Mouse (Mus musculus) midbrain, embryonic 13.5 days (tissue): ENCODE measurements around the gene Padi6. TPM values are rescaled to one million over a fixed set of nuclear protein-coding genes. Genes with fewer than 3 reads are reported as not detected.

Source experiments
- ATAC-seq: fragments of 200-750 bp; cut with Nextera tagmentation; 2 replicates; pipeline ENCODE4 v1.8.0; 2017; ENCODE audit warnings: mild to moderate bottlenecking, moderate TSS enrichment, moderate library complexity
- H3K27ac ChIP-seq: fragments of 300-500 bp; sonication (generic); 2 replicates; pipeline ENCODE4 v1.5.1; 2015; ENCODE audit warnings: inconsistent platforms, mild to moderate bottlenecking, moderate library complexity
- H3K27me3 ChIP-seq: fragments of 300-500 bp; sonication (generic); 2 replicates; pipeline ENCODE4 v1.6.1; 2015; ENCODE audit warnings: mild to moderate bottlenecking, inconsistent platforms
- H3K36me3 ChIP-seq: fragments of 300-500 bp; sonication (generic); 2 replicates; pipeline ENCODE4 v1.6.1; 2015; ENCODE audit warnings: mild to moderate bottlenecking, inconsistent platforms
- H3K4me1 ChIP-seq: fragments of 300-500 bp; sonication (generic); replicated peaks from 2 replicates; pipeline ENCODE4 v1.6.1; 2015; ENCODE audit warnings: inconsistent platforms
- H3K4me2 ChIP-seq: fragments of 300-500 bp; sonication (generic); replicated peaks from 2 replicates; pipeline ENCODE4 v1.6.1; 2015; ENCODE audit warnings: moderate library complexity, mild to moderate bottlenecking, inconsistent platforms
- H3K4me3 ChIP-seq: fragments of 300-500 bp; sonication (generic); replicated peaks from 2 replicates; pipeline ENCODE4 v1.5.1; 2015; ENCODE audit warnings: mild to moderate bottlenecking, inconsistent platforms
- H3K9ac ChIP-seq: fragments of 300-500 bp; sonication (generic); replicated peaks from 2 replicates; pipeline ENCODE4 v1.6.1; 2015; ENCODE audit warnings: mild to moderate bottlenecking, inconsistent platforms
- H3K9me3 ChIP-seq: fragments of 300-500 bp; sonication (generic); 2 replicates; pipeline ENCODE4 v1.6.1; 2016; ENCODE audit warnings: mild to moderate bottlenecking, inconsistent platforms
- WGBS: fragments of 180-500 bp; shearing (Covaris S2); methylation state at CpG from one replicate; pipeline ENCODE4 v1.1.7; 2015; 5-methylcytosine and 5-hydroxymethylcytosine counted together
- polyA plus RNA-seq: library from polyadenylated mRNA; unstranded; fragments of >200 nt; fragmentation: Nextera tagmentation; extraction: Ambion mirVana; gene quantifications from 2 replicates; pipeline ENCODE4 v1.2.1, GENCODE M21; 2015

Gene Padi6
- polyA plus RNA-seq, 1 experiment from 2014 or later: not detected

DNA sequence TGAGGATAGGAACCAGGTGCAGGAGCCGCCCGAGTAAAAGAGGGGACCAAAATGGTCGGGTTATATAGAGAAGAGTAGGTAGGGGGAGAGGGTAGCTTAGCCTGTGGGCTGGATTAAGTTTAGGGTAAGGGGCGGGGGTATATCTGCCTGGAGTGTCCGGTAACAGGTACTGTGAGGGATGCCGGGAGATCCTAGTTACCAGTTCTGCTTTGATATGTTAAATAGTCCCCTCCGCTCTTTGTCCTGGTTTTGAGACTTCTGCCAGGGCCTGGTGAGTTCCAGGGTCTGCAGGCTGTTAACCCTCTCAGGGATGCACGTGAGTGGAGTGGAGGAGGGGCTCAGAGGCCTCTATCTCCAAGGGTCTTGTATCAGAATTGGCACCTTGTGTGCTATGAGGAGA, 38.8 kb downstream of the Padi6 start:
- Histone ChIP-seq H3K9me3 (no peaks in the 10 kb centered on the region), H3K4me3 (peak overlapping the region; percentile 89), H3K4me1 (peaks cover 74% of the 10 kb centered on the region), H3K27me3 (peaks cover 22% of the 10 kb centered on the region), H3K9ac (peak overlapping the region; percentile 96), H3K4me2 (peak overlapping the region; percentile 85), H3K36me3 (peaks cover 43% of the 10 kb centered on the region), H3K27ac (peak overlapping the region; percentile 99)
- ATAC-seq: peak; percentile 29
- 4% methylated on average over 8 of the region's 8 CpGs for WGBS

DNA sequence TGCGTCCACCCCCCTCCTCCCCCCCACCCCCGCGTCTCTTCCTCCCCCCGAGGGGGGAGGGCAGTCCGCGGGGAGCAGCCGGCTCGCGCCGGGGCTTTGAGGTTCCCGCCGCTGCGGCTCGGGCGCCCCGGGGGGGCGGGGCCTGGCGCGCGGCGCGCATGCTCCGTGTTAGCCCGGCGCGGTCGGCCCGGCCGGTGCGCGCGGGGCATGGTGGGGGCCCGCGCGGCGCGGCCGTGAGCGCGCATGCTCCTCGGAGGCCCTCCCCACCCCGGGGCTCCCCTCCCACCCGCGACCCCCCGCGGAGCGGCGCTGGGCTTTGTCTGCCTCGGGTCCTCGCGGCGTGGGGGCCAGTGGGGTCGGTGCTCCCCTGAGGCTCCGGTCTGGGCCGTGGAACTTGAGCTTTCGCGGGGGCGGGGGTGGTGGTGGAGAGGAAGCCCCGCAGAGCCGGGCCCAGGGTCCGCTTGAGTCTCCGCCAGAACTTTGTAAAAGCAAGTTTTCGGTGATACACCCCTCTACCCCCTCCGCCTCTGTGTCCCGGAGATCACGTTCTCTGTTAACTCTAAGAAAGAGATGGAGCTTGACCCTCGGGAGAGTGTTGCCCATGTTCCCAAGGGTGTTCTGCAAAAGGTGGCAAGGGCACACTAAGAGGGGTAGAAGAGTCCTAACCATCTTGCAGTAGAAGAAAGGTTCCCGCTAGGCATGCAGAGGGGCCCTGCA, 39.7 kb downstream of the Padi6 start:
- Histone ChIP-seq H3K4me2 (peak overlapping the region; percentile 85), H3K27me3 (peaks cover 30% of the 10 kb centered on the region), H3K9me3 (no peaks in the 10 kb centered on the region), H3K36me3 (peaks cover 34% of the 10 kb centered on the region), H3K27ac (peak overlapping the region; percentile 99), H3K9ac (peak overlapping the region; percentile 96), H3K4me1 (peaks cover 66% of the 10 kb centered on the region), H3K4me3 (peak overlapping the region; percentile 89)
- peak; percentile 61 for ATAC-seq
- 0% methylated on average over 28 of the region's 68 CpGs for WGBS

DNA sequence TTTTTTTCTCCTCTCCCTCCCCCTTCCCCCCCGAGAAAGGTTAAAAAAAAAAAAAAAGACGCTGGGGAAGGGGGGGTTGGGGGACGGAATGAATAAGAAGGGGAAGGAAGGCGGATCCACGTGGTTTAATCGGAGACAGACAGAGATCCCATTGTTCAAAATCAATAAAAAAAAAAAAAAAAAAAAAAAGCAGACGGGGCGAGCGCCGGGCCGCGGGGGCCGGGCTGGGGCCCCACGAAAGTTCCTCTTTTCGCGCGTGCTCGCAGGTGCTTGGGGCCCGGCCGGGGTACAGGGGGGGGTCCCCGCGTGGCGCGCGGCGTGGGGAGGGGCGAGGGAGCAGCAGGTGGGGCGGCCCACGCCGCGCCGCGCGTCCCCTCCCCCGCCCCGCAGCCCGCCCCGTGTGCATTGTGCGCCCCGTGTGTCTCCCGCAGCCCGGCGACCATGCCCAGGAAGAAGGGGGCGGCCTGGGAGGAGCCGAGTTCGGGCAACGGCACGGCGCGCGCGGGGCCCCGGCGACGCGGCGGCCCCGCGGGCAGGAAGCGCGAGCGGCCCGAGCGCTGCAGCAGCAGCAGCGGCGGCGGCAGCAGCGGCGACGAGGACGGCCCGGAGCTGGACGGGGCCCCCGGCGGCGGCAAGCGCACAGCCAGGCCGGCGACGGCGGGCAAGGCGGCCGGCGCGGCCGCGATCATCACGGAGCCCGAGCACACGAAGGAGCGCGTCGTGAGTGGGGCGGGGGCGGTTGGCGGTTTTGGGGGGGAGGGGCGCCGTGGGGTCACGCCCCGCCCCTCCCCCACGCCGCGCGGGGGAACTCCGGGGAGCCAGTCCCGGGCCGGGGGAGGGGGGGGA, 40.5 kb downstream of the Padi6 start:
- H3K4me1 ChIP-seq: peaks cover 59% of the 10 kb centered on the region
- H3K27me3 ChIP-seq: peaks cover 30% of the 10 kb centered on the region
- peaks cover 26% of the 10 kb centered on the region for H3K36me3 ChIP-seq
- H3K9me3 ChIP-seq: no peaks in the 10 kb centered on the region
- no peak for ATAC-seq
- under 1% methylated on average over 87 of the region's 107 CpGs for WGBS
- peak overlapping the region; percentile 96 for H3K9ac ChIP-seq
- peak overlapping the region; percentile 85 for H3K4me2 ChIP-seq
- H3K27ac ChIP-seq: peak overlapping the region; percentile 99
- peak overlapping the region; percentile 89 for H3K4me3 ChIP-seq

DNA sequence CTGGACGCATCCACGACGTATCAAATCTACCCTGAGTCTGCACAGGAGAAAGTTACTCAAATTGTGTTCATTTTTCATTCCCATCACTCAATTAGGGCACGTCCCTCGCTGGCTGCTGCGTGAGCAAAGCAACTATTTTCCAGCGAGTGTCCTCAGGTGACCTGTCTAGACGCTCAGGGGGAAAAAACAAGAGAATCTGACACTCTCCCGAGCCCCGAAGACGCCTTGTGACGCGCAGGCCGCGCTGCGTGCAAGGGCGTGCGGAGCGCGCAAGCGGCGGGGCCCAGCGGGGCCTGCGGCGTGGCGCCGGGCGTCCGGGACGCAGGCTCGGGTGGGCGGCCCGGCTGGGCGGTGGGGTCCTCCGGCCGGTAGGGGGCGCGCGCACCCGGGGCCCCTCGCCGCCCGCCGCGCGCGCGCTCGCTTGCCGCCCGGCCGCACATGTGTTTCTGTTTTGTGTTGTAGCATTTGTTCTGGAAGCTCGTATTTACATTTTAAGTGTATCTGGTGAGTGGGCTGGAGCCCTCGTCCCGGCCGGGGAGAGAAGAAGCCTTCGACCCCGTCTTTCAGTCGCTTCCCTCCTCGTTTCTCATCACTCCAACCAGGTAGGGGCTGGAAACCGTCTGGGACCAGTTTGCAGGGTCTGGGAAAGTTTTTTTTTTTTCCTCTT, 41.3 kb downstream of the Padi6 start:
- peaks cover 51% of the 10 kb centered on the region for H3K4me1 ChIP-seq
- peaks cover 30% of the 10 kb centered on the region for H3K27me3 ChIP-seq
- H3K4me2 ChIP-seq: peak overlapping the region; percentile 85
- no peaks in the 10 kb centered on the region for H3K9me3 ChIP-seq
- peak; percentile 81 for ATAC-seq
- peak overlapping the region; percentile 99 for H3K27ac ChIP-seq
- H3K9ac ChIP-seq: peak overlapping the region; percentile 96
- peaks cover 20% of the 10 kb centered on the region for H3K36me3 ChIP-seq
- under 1% methylated on average over 61 of the region's 61 CpGs for WGBS
- peak overlapping the region; percentile 89 for H3K4me3 ChIP-seq

DNA sequence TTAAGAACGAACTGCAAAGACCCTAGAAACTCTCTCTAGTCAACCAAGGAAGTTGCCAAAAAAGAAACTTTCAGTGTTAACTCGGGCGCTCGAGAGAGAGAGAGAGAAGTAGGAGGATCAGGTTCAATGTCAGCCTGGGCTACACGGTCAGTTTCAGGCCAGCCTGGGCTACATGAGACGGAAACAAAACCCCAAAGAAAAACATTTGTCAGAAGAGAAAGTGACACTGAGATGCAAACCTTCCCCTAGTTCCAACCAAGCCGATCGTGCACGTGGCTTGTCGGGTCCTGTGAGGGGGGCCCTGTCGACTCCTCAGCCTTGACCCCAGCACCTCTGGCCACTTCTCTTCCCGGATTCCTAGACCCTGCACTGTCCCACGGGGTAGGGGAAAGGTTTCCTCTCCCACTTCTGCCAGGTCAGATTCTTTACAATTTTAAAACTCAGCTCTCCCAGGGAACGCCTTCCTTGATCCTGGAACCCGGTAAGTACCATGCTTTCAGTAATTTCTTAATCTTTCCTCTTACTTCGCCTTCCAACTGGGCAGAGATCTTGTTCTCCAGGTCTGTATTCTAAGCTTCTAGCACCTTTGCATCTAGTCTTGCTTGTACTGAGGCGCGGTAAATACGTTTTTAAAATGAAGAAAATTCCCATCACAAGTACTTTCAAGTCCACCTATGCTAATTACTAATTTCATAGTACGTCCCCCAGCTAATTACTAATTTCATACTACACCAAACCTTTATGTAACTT, 42.0 kb downstream of the Padi6 start, which contains the start of gene Rcc2:
TSS of gene Rcc2 (plus strand) at position 273 of the 750 bp plus-strand sequence.
- H3K9me3 ChIP-seq: no peaks in the 10 kb centered on the region
- peak within 1 kb of the TSS; percentile 89 for H3K4me3 ChIP-seq
- whole genome bisulfite sequencing: 6% methylated on average over 20 of the region's 20 CpGs
- H3K4me2 ChIP-seq: peak within 1 kb of the TSS; percentile 85
- H3K27me3 ChIP-seq: peaks cover 30% of the 10 kb centered on the region
- H3K27ac ChIP-seq: peak within 1 kb of the TSS; percentile 99
- peaks cover 12% of the 10 kb centered on the region for H3K36me3 ChIP-seq
- no peak for ATAC-seq
- H3K4me1 ChIP-seq: peaks cover 44% of the 10 kb centered on the region
- peak within 1 kb of the TSS; percentile 96 for H3K9ac ChIP-seq

DNA sequence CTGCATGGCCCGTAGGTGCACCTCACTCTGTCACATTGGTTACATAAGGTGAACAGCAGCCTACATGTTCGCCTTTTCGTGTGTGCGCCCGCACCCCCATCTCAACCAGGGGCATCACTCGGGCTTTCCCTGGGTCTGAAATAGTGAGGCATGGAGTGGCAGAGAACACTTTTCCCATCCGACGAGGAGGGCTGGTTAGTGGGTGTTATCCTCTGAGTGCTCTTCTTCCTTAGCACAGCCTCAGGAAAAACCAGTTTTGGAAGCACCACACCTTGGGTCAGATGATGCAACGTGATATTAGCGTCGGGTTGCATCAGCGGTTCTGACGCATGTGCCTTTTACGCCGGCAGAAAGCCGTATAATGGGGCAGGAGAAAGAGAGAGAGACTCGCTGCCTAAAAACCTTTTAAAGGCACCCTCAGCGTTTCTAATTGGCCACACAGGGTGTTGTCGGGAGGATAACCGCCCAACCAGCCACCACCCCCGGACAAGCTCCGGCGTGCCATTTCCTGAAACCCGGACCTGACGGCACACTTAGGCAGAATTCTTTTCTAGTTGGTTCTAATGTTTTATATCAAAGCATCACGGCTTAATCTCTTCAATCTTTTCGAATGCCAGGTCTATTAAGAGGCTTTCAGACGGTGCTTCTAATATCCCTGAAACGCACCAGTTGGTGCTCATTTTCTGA, 42.9 kb downstream of the Padi6 start:
- 5% methylated on average over 29 of the region's 29 CpGs for WGBS
- Histone ChIP-seq H3K4me3 (peak overlapping the region; percentile 89), H3K27me3 (peaks cover 30% of the 10 kb centered on the region), H3K36me3 (peaks cover 4% of the 10 kb centered on the region; the same call in 1 of the 2 replicates), H3K4me1 (peaks cover 35% of the 10 kb centered on the region), H3K9me3 (no peaks in the 10 kb centered on the region), H3K9ac (peak overlapping the region; percentile 28; the same call in 1 of the 2 replicates), H3K27ac (no peak overlapping the region), H3K4me2 (peak overlapping the region; percentile 85)
- ATAC-seq: no peak

DNA sequence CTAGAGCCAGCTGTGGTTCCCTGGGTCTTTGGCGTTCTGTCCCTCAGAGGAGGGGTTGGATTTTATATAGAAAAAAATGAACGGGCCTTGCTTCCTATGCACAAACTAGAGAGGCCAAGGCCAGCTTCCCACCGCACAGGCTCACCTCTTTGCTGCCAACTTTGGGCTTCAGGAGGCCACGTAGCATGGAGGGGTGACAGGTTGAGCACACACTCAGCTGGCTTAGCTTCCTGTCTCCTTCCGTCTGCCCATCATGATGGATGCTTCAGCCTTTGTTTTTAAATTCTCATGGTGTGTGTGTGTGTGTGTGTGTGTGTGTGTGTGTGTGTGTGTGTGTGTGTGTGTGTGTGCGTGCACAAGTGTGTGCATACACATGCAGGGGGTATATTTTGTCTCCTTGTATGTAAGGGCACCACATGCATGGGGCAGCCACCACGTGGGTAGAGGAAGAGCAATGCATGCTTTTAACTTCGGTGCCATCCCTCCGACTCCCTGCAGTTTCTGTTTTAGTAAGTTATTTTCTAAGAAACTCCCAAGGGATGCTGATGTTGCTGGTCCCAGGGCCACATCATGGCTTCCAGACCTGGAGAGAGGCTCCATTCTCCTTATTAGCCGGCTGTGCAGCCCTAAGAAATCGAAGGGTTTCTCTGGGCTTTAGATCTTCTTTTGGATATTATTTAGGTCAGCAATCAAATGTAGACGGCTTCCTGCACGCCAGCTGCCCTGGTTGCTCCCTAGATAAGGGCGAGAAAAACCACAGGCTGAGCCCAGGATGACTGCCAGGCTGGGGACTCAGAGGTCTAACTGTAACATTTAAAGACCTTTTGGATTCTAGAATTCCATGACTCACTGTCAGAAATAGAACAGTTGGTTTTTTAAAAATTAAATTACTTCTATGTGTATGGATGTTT, 46.5 kb downstream of the Padi6 start:
- no peak for ATAC-seq

DNA sequence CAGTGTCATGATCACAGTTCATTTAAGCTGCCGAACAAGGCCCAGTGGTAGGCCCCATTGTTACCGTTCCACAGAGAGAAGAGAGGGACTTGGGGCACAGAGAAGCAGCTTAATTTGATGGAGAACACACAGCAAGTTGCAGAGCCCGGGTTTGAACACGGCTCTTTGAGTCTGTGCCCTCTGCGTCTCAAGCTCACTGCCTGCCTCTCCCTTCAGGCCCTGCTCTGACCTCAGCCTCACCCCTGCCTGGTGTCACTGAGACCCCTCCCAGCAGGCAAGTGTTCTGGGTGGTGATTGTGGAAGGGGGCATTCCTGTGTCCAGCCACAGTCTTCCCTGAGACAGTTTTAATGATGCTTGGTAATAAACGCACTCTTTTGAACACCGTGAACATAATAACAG, 47.3 kb downstream of the Padi6 start:
- ATAC-seq: no peak
- H3K9me3 ChIP-seq: no peaks in the 10 kb centered on the region
- peaks cover 9% of the 10 kb centered on the region for H3K4me1 ChIP-seq
- no peak overlapping the region for H3K4me3 ChIP-seq
- 67% methylated on average over 7 of the region's 7 CpGs for WGBS
- H3K9ac ChIP-seq: no peak overlapping the region
- H3K4me2 ChIP-seq: no peak overlapping the region
- H3K27ac ChIP-seq: no peak overlapping the region
- H3K36me3 ChIP-seq: no peaks in the 10 kb centered on the region
- H3K27me3 ChIP-seq: peaks cover 24% of the 10 kb centered on the region

More for the DNA sequence above, 46.5 kb downstream of the Padi6 start:
- no peak overlapping the region for H3K4me2 ChIP-seq
- H3K27ac ChIP-seq: no peak overlapping the region
- peaks cover 17% of the 10 kb centered on the region for H3K4me1 ChIP-seq
- WGBS: 86% methylated on average over 14 of the region's 14 CpGs
- no peaks in the 10 kb centered on the region for H3K9me3 ChIP-seq
- no peak overlapping the region for H3K4me3 ChIP-seq
- peaks cover 30% of the 10 kb centered on the region for H3K27me3 ChIP-seq
- no peak overlapping the region for H3K9ac ChIP-seq
- no peaks in the 10 kb centered on the region for H3K36me3 ChIP-seq

DNA sequence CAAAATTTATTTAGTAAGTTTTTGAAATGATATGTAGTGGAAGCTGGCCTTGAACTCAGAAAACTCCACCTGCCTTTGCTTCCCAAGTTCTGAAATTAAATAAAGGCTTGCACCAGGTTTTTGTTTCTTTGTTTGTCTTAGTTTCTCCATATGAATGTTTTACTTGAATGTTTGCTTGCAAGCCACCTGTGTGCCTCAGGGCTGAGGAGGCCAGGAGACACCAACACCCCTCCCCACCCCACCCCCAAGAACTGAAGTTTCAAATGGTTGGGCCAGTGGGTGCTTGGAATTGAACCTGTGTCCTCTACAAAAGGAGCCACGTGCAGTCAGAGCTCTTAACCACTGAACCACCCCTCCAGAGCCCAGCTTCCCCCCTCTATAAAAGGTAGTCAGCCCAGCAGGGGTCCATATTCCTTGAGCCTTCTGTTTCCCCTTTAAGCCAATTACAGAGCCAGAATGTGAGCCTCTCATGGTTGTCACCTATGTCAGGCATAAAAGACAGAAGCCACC, 47.8 kb downstream of the Padi6 start:
- Histone ChIP-seq H3K27ac (no peak overlapping the region), H3K4me1 (peaks cover 4% of the 10 kb centered on the region), H3K4me2 (no peak overlapping the region), H3K9me3 (no peaks in the 10 kb centered on the region), H3K27me3 (peaks cover 18% of the 10 kb centered on the region), H3K4me3 (no peak overlapping the region), H3K9ac (no peak overlapping the region), H3K36me3 (no peaks in the 10 kb centered on the region)
- 38% methylated on average over 1 of the region's 1 CpGs for WGBS
- ATAC-seq: no peak

DNA sequence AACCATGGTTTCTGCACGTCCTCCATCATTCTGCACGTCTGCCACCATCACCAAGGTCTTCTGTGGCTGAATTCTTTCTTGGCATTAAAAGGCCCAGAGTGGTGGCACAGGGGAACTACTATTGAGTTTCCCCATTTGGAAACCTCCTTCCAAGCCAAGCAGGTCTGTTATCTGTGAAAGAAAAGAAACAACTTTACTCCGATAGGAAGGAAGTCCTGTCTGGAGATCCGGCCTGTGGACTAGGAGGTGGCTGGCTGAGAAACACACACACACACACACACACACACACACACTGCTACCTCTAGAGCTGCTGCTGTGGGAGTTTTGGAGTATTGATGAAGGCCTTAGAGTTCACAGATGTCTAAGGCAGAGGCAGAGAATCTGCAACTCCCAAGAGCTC, 48.9 kb downstream of the Padi6 start:
- Histone ChIP-seq H3K9me3 (no peaks in the 10 kb centered on the region), H3K4me2 (no peak overlapping the region), H3K36me3 (no peaks in the 10 kb centered on the region), H3K4me1 (no peaks in the 10 kb centered on the region), H3K4me3 (no peak overlapping the region), H3K27me3 (peaks cover 8% of the 10 kb centered on the region), H3K9ac (no peak overlapping the region), H3K27ac (no peak overlapping the region)
- ATAC-seq: no peak
- 93% methylated on average over 4 of the region's 4 CpGs for WGBS
